Mouse (Mus musculus): ENCODE measurements around the gene Macrod2. TPM values are rescaled to one million over a fixed set of nuclear protein-coding genes. Genes with fewer than 3 reads are reported as not detected.
A peak's percentile ranks its signal among the peaks of the same experiment; 100 is the strongest.

The Macrod2 gene
- total and polyA plus RNA-seq, 2 experiments = 2.0 to 3.3 TPM

DNA sequence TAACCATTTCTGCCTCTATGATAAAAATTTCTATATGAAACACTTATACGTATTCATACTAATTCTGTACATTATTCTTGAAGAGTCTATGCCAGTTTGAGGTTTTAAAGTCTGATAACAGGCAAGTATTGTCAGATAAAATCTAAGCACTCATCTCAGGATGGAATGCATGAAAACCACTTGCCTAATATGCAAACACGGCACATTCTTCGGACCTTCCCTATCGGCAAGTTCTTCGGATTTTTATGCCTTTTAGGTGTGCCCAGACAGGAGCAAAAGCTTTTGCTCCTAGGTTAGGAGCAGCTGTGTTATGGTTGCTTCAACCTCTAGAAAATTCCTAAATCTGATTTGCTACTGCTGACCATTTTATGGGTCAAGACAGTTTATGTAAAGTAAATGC lies 433.8 kb downstream of the Macrod2 start:
- no peak for TF ChIP-seq POLR2A (IDR thresholded peaks at IDR 0.05; ENCODE audit: extremely low read depth, insufficient read depth, low read length)
- no peak for TF ChIP-seq CTCF (IDR thresholded peaks at IDR 0.05; ENCODE audit: low read depth, low read length)
- H3K27me3 ChIP-seq (ENCODE audit: control insufficient read depth, insufficient read depth, low read length) = no peaks in the 10 kb centered on the region
- H3K79me2 ChIP-seq (ENCODE audit: control insufficient read depth, insufficient read depth, low read length) = no peaks in the 10 kb centered on the region
- H3K27ac ChIP-seq (replicated peaks; ENCODE audit: insufficient read depth, low read depth, low read length) = no peak overlapping the region
- H3K4me3 ChIP-seq (ENCODE audit: insufficient read depth, low read depth, low read length) = no peak overlapping the region
- H3K36me3 ChIP-seq (ENCODE audit: control insufficient read depth, insufficient read depth, low read length) = no peaks in the 10 kb centered on the region
- H3K4me1 ChIP-seq (ENCODE audit: control insufficient read depth, insufficient read depth, low read length) = no peaks in the 10 kb centered on the region
- H3K9ac ChIP-seq (ENCODE audit: low read depth, low read length) = no peak overlapping the region
- 84% methylated on average over 5 of the region's 5 CpGs for WGBS
- no peak for DNase-seq (ENCODE audit: extremely low read depth, low read depth, low spot score)

DNA sequence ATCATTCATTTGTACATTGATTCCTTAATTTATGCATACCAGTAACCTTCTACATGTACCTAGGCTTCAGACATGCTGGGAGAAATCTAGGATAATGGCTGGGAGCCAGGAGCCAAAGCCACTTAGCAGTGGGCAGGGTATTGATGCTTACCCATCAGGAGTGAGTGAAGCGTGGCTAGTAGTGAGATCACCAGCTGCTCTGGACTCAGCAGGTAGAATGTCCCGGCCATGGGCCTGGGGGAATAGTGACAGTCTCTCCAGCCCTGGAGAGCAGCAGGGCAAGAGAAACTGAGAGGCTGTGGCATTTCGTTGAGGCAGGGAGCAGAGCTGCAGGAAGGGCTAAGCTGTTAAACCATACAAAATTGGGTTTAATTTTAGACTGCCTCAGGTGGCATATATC lies 435.0 kb downstream of the Macrod2 start:
- Histone ChIP-seq H3K27me3 (ENCODE audit: control insufficient read depth, insufficient read depth, low read length) (no peaks in the 10 kb centered on the region), H3K4me3 (ENCODE audit: insufficient read depth, low read depth, low read length) (no peak overlapping the region), H3K36me3 (ENCODE audit: control insufficient read depth, insufficient read depth, low read length) (no peaks in the 10 kb centered on the region), H3K4me1 (ENCODE audit: control insufficient read depth, insufficient read depth, low read length) (no peaks in the 10 kb centered on the region), H3K27ac (replicated peaks; ENCODE audit: insufficient read depth, low read depth, low read length) (no peak overlapping the region), H3K79me2 (ENCODE audit: control insufficient read depth, insufficient read depth, low read length) (no peaks in the 10 kb centered on the region), H3K9ac (ENCODE audit: low read depth, low read length) (no peak overlapping the region)
- TF ChIP-seq POLR2A (IDR thresholded peaks at IDR 0.05; ENCODE audit: extremely low read depth, insufficient read depth, low read length) (no peak), CTCF (IDR thresholded peaks at IDR 0.05; ENCODE audit: low read depth, low read length) (no peak)
- DNase-seq (ENCODE audit: extremely low read depth, low read depth, low spot score) = no peak
- WGBS = 81% methylated on average over 3 of the region's 3 CpGs

DNA sequence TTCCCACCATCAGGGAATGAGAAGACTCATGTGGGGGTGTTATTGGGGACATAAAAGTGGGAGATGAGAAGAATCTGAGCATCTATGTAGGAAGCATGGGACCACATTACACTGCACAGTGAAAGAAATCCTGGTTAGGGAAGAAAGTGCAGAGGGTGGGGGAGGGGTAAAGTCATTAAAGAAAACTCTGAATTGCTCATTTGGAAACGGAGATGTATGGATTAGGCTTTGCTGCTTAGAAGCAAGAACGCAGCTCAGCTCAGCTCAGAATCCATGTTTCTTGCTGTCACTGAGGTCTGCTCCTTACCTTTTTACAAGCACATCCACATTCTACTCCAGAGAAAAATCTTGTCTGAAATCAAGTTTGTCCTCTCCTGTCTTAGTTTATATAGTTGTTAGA lies 444.3 kb downstream of the Macrod2 start:
- Histone ChIP-seq H3K79me2 (ENCODE audit: control insufficient read depth, insufficient read depth, low read length) (no peaks in the 10 kb centered on the region), H3K9ac (ENCODE audit: low read depth, low read length) (no peak overlapping the region), H3K4me3 (ENCODE audit: insufficient read depth, low read depth, low read length) (no peak overlapping the region), H3K36me3 (ENCODE audit: control insufficient read depth, insufficient read depth, low read length) (no peaks in the 10 kb centered on the region), H3K27me3 (ENCODE audit: control insufficient read depth, insufficient read depth, low read length) (no peaks in the 10 kb centered on the region), H3K27ac (replicated peaks; ENCODE audit: insufficient read depth, low read depth, low read length) (no peak overlapping the region), H3K4me1 (ENCODE audit: control insufficient read depth, insufficient read depth, low read length) (no peaks in the 10 kb centered on the region)
- TF ChIP-seq CTCF (IDR thresholded peaks at IDR 0.05; ENCODE audit: low read depth, low read length) (no peak), POLR2A (IDR thresholded peaks at IDR 0.05; ENCODE audit: extremely low read depth, insufficient read depth, low read length) (no peak)
- 73% methylated on average over 2 of the region's 2 CpGs for WGBS
- DNase-seq (ENCODE audit: extremely low read depth, low read depth, low spot score) = no peak

DNA sequence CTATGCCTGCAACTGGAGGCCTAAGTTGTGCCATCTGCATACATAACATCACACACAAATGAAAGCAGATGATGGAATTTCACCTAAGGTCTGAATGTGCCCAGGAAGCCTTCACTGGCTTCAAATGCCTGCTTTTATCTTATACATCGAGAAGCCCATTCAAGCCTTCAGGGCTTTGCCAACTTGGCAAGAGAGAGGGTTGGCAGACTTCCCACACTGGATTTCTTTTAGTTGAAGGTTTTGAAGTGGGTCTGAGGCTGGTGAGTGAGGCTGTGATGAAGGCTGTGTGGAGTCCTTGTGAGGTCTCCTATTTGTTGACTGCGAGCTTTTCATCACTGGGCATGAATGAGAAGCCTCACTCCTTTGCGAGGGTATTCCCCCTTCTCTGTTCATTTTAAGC lies 444.8 kb downstream of the Macrod2 start:
- H3K27me3 ChIP-seq (ENCODE audit: control insufficient read depth, insufficient read depth, low read length) = no peaks in the 10 kb centered on the region
- H3K27ac ChIP-seq (replicated peaks; ENCODE audit: insufficient read depth, low read depth, low read length) = no peak overlapping the region
- H3K79me2 ChIP-seq (ENCODE audit: control insufficient read depth, insufficient read depth, low read length) = no peaks in the 10 kb centered on the region
- H3K36me3 ChIP-seq (ENCODE audit: control insufficient read depth, insufficient read depth, low read length) = no peaks in the 10 kb centered on the region
- no peaks in the 10 kb centered on the region for H3K4me1 ChIP-seq (ENCODE audit: control insufficient read depth, insufficient read depth, low read length)
- peak; percentile 16 for DNase-seq (ENCODE audit: extremely low read depth, low read depth, low spot score)
- H3K9ac ChIP-seq (ENCODE audit: low read depth, low read length) = no peak overlapping the region
- TF ChIP-seq POLR2A (IDR thresholded peaks at IDR 0.05; ENCODE audit: extremely low read depth, insufficient read depth, low read length) (no peak), CTCF (IDR thresholded peaks at IDR 0.05; ENCODE audit: low read depth, low read length) (no peak)
- no peak overlapping the region for H3K4me3 ChIP-seq (ENCODE audit: insufficient read depth, low read depth, low read length)
- 55% methylated on average over 3 of the region's 3 CpGs for WGBS

DNA sequence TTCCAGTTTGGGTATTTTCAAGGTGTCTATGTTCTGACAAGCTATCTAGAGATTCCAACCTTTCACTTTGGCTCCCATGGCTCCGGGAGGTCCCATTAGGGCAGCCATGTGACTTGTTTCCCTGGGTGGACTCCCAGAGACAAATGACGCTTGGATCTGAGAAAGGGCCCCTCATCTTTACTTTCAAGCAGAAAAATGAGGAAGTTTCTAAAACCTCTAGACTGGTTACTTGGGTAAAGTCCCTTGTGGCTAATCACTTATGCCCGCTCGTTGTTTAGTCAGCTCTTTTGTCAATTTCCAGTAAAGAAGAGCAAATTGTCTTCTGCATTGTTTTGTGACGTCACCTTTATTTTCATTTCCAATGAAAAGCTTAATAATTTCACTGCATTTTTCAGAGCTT lies 448.9 kb downstream of the Macrod2 start:
- no peaks in the 10 kb centered on the region; the same call in 1 of the 2 replicates for H3K4me1 ChIP-seq (ENCODE audit: control insufficient read depth, insufficient read depth, low read length)
- H3K27me3 ChIP-seq (ENCODE audit: control insufficient read depth, insufficient read depth, low read length) = no peaks in the 10 kb centered on the region
- no peak overlapping the region for H3K4me3 ChIP-seq (ENCODE audit: insufficient read depth, low read depth, low read length)
- DNase-seq (ENCODE audit: extremely low read depth, low read depth, low spot score) = no peak
- 84% methylated on average over 5 of the region's 5 CpGs for WGBS
- TF ChIP-seq CTCF (IDR thresholded peaks at IDR 0.05; ENCODE audit: low read depth, low read length) (no peak), POLR2A (IDR thresholded peaks at IDR 0.05; ENCODE audit: extremely low read depth, insufficient read depth, low read length) (no peak)
- H3K36me3 ChIP-seq (ENCODE audit: control insufficient read depth, insufficient read depth, low read length) = no peaks in the 10 kb centered on the region
- H3K9ac ChIP-seq (ENCODE audit: low read depth, low read length) = no peak overlapping the region
- H3K79me2 ChIP-seq (ENCODE audit: control insufficient read depth, insufficient read depth, low read length) = no peaks in the 10 kb centered on the region
- no peak overlapping the region for H3K27ac ChIP-seq (replicated peaks; ENCODE audit: insufficient read depth, low read depth, low read length)

DNA sequence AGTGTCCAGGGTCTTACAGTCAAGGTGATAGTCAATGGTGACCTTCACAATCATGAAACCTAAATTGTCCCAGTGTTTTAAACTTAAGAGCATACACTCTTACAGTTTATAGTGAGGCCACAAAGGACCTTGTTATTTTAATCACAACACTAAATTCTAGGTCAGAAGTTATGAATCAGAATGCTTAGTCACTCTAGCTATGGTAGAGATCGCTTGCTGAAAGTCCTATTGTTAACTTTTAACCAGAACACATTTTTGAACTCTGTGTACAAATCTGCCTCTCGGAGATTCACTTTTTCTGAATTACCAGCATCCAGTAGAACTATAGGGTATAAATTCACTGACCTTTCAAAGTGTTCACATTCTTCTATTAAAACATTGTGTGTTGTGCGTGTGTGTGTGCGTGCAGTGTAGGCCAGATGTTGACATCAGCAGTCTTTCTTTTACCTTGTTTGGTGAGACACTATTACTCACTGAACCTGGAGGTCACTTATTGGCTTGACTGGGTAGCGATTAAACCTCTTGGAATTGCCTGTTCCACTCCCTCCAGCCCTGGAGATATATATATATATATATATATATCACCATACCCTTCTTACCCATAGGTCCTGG lies 452.8 kb downstream of the Macrod2 start:
- 61% methylated on average over 5 of the region's 5 CpGs for WGBS
- Histone ChIP-seq H3K27ac (replicated peaks; ENCODE audit: insufficient read depth, low read depth, low read length) (no peak overlapping the region), H3K4me1 (ENCODE audit: control insufficient read depth, insufficient read depth, low read length) (no peaks in the 10 kb centered on the region; the same call in 1 of the 2 replicates), H3K27me3 (ENCODE audit: control insufficient read depth, insufficient read depth, low read length) (no peaks in the 10 kb centered on the region), H3K9ac (ENCODE audit: low read depth, low read length) (no peak overlapping the region), H3K36me3 (ENCODE audit: control insufficient read depth, insufficient read depth, low read length) (no peaks in the 10 kb centered on the region), H3K4me3 (ENCODE audit: insufficient read depth, low read depth, low read length) (no peak overlapping the region), H3K79me2 (ENCODE audit: control insufficient read depth, insufficient read depth, low read length) (no peaks in the 10 kb centered on the region)
- peak; percentile 54 for DNase-seq (ENCODE audit: extremely low read depth, low read depth, low spot score)
- no peak for TF ChIP-seq CTCF (IDR thresholded peaks at IDR 0.05; ENCODE audit: low read depth, low read length)
- TF ChIP-seq POLR2A (IDR thresholded peaks at IDR 0.05; ENCODE audit: extremely low read depth, insufficient read depth, low read length) = no peak
